Mouse (Mus musculus): ENCODE data around the gene Six2. TPM values are rescaled to one million over a fixed set of nuclear protein-coding genes. Genes with fewer than 3 reads are reported as not detected.

The Six2 gene
- polyA plus RNA-seq, 1 experiment from 2014 or later, result 10.9 TPM

DNA sequence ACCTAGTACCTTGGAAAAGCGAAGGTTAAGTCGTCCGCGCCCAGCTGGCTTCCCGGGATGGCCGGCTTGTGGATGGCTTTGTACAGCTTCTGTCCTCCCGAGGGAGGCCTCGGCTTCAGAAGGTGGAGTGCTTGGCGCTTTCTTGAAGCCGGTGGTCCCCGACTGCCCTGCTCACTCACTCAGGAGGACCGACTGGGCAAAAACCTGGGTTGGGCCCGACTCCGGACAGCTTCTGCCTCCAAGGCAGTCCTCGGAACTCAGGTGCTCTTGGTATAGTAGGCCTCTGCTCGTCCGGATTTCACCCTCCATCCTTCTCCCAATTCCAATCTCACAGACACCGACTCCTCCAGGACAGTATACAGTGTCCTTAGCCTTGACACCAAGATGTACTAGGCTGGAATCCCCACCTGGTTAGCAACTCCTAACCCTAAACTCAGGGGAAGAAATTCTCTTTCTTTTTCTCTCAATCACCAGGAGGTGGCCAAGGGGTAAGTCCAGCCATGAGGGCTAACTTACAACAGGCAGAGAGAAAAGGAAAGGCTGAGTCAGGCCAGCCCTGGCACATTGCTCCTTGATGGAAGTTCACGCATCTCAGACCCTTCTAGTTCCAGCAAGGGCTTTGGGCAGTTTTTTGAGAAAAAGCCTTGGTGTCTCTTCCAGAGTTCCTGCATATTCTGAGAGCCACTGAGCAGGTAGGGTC is 7.1 kb downstream of the Six2 start:
- Histone ChIP-seq H3K27me3 (ENCODE audit: poor library complexity, severe bottlenecking) (peaks cover 98% of the 10 kb centered on the region), H3K4me1 (peaks cover 46% of the 10 kb centered on the region), H3K4me3 (peak overlapping the region; percentile 41; the same call in 1 of the 2 replicates), H3K9me3 (no peaks in the 10 kb centered on the region), H3K36me3 (replicated peaks) (peaks cover 5% of the 10 kb centered on the region; the same call in 1 of the 2 replicates), H3K27ac (0 out of 2 replicates have a peak overlapping the region, but pooled peaks have one; percentile 52)
- peak; percentile 45 for DNase-seq (ENCODE audit: extremely low spot score, low spot score)
- 2% methylated on average over 19 of the region's 19 CpGs for WGBS

DNA sequence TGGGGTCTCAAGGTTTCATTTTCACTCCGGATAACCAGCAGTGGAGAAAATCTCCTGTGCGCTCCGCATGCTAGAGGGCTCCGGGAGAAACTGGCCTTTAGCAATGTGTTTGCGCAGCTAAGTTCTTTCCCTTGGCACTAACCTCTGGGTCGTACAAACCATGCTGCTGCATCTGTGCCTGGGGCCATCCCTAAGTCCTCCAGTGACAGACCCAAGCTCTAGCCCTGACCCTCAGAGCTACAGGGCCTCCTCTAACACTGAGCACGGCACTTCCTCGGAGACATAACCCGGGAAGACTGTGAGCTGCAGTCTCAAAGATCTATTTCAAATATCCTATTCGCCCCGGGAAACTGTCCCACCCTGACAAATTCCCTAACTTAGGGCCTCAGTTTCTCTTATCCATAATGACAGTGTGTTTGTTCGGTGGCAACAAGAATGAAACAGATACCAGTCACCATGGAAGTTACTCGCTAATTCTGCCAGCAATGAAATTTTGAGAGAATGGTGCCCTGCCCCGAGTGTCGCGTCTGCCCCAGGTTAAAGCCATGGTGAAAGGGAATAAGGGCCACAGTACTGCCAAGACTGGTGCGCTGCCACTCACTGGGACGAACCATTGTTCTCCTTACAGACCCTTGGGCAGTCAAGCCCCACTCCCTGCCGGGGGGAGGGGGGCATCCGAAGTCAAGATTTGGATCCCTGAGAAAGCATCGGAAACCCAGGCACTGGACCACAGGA is 7.8 kb downstream of the Six2 start:
- H3K27me3 ChIP-seq (ENCODE audit: poor library complexity, severe bottlenecking), result peaks cover 98% of the 10 kb centered on the region
- H3K4me3 ChIP-seq, result peak overlapping the region; percentile 41
- H3K27ac ChIP-seq, result peak overlapping the region; percentile 52; the same call in 1 of the 2 replicates
- 2% methylated on average over 21 of the region's 21 CpGs for WGBS
- H3K9me3 ChIP-seq, result no peaks in the 10 kb centered on the region
- H3K36me3 ChIP-seq (replicated peaks), result peaks cover 5% of the 10 kb centered on the region; the same call in 1 of the 2 replicates
- H3K4me1 ChIP-seq, result peaks cover 41% of the 10 kb centered on the region
- no peak for DNase-seq (ENCODE audit: extremely low spot score, low spot score)

DNA sequence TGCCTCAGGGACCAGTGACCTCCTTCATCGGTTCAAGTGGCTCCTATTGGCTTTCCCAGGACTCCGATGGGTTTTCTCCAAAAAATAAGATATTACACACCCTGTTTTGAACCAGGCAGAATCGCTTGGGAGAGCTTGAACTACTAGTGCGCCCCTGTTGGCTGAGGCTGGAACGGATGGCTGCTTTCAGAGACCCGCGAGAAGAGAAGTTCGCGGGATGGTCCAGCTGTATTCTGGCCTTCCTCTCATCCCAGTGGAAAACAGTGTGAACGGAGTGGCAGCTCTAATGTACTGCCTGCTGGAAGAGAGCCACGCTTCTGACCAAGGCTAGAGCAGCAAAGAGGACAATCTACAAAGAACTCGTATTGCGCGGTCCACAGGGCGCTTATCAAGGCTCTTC is 8.4 kb downstream of the Six2 start:
- WGBS, result 2% methylated on average over 15 of the region's 15 CpGs
- H3K27me3 ChIP-seq (ENCODE audit: poor library complexity, severe bottlenecking), result peaks cover 96% of the 10 kb centered on the region
- peak; percentile 75 for DNase-seq (ENCODE audit: extremely low spot score, low spot score)
- H3K27ac ChIP-seq, result 0 out of 2 replicates have a peak overlapping the region, but pooled peaks have one; percentile 25
- H3K4me3 ChIP-seq, result peak overlapping the region; percentile 41
- H3K9me3 ChIP-seq, result no peaks in the 10 kb centered on the region
- no peaks in the 10 kb centered on the region; the same call in 1 of the 2 replicates for H3K36me3 ChIP-seq (replicated peaks)
- peaks cover 36% of the 10 kb centered on the region for H3K4me1 ChIP-seq

DNA sequence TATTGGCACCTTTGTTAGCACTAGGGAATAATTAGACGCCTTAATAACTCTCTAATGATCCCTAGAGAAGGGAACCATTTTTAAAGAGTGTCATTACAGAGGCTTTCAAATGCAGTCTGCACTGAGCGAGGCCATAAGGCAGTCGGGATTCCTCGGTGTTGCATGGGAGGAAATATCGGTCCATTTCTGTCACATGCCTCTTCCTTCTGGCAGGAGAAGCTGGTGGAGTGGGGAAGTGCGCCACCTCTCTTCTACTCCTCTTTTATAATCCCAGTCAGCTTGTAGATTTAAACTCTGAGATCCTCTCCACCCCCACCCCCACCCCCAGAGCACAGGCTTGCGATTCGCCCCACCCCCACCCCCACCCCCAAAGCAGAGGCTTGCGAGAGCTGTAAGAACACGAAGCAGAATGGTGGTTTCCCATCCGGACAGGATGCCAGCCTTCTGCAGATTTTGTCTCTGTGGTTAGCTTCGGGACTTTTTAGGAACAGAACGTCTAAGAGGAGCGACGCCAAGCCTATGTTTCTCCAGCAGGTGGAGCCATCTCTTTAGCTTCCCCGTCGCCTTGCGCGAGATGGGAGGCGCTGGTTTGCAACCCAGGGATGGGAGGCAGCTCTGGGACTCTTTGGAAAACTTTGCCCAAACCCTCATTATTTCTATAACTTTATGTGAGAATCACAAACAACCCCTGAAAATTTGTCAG is 23.3 kb downstream of the Six2 start:
- DNase-seq (ENCODE audit: extremely low spot score, low spot score), result peak; percentile 70
- Histone ChIP-seq H3K36me3 (replicated peaks) (no peaks in the 10 kb centered on the region), H3K4me3 (peak overlapping the region; percentile 48), H3K9me3 (no peaks in the 10 kb centered on the region), H3K27me3 (ENCODE audit: poor library complexity, severe bottlenecking) (peaks cover 64% of the 10 kb centered on the region), H3K27ac (peak overlapping the region; percentile 60; the same call in 1 of the 2 replicates), H3K4me1 (peaks cover 16% of the 10 kb centered on the region)
- 2% methylated on average over 20 of the region's 20 CpGs for WGBS

DNA sequence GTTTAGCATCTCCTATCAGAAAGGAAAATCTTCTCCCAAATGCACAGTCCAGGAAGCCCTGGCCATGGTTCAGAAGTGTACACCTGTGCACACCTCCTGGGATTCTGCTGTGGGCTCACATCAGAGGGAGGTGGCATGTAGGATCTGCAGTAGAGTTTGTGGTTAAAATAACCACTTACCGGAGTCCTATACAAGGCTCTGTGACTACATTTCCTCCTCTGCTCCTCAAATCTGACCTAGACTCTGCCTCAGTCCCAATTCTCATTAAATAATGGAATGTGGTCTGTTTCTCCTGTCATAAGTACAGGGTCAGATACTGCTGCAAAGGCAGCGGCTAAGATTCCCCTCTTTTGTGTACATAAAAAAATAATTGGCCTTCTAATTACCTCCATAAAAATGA is 23.9 kb downstream of the Six2 start:
- DNase-seq (ENCODE audit: extremely low spot score, low spot score), result no peak
- no peak overlapping the region for H3K27ac ChIP-seq
- H3K36me3 ChIP-seq (replicated peaks), result no peaks in the 10 kb centered on the region
- H3K27me3 ChIP-seq (ENCODE audit: poor library complexity, severe bottlenecking), result peaks cover 61% of the 10 kb centered on the region
- H3K9me3 ChIP-seq, result no peaks in the 10 kb centered on the region
- H3K4me3 ChIP-seq, result peak overlapping the region; percentile 48; the same call in 1 of the 2 replicates
- WGBS, result 34% methylated on average over 2 of the region's 2 CpGs
- H3K4me1 ChIP-seq, result peaks cover 16% of the 10 kb centered on the region

DNA sequence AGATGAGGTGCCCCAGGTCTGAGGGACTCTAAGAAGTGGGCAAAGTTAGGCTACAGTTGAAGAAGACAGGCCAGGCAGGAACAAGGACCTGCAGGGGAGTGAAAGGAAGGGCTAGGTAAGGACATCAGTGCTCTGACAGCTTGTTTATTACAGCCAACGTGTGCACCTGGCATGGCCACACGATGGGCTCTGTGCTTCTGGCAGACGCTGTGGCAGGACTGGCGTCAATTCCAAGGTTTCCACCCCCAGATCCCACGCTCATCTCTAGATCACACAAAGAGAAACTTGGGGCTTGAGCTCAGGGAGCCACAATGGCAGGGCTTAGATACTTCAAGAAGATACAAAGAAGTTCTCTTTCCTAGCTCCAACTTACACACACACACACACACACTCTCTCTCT is 26.6 kb downstream of the Six2 start:
- Histone ChIP-seq H3K27ac (no peak overlapping the region), H3K27me3 (ENCODE audit: poor library complexity, severe bottlenecking) (peaks cover 52% of the 10 kb centered on the region), H3K36me3 (replicated peaks) (no peaks in the 10 kb centered on the region), H3K4me3 (no peak overlapping the region), H3K9me3 (no peaks in the 10 kb centered on the region), H3K4me1 (peaks cover 16% of the 10 kb centered on the region)
- DNase-seq (ENCODE audit: extremely low spot score, low spot score), result no peak
- whole genome bisulfite sequencing, result 79% methylated on average over 5 of the region's 5 CpGs

DNA sequence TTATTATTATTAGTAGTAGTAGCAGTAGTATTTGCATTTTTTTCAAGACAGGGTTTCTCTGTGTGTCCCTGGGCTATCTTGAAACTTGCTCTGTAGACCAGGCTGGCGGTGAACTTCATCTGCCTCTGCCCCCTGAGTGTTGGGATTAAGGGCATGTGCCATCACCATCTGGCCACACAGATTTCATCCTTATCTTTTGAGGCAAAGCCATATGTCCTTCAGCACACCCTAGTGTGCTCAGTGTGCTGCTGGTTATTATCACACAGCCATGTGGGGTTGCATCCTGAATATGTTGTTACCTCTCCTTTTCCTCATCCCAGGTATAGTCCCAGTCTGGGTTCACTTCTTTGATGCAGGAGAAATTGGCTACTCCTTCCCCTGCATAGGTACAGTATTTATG is 28.1 kb downstream of the Six2 start:
- DNase-seq (ENCODE audit: extremely low spot score, low spot score), result no peak
- H3K27ac ChIP-seq, result no peak overlapping the region
- H3K9me3 ChIP-seq, result no peaks in the 10 kb centered on the region
- WGBS, result 91% methylated on average over 1 of the region's 1 CpGs
- H3K4me1 ChIP-seq, result peaks cover 9% of the 10 kb centered on the region
- H3K36me3 ChIP-seq (replicated peaks), result no peaks in the 10 kb centered on the region
- H3K27me3 ChIP-seq (ENCODE audit: poor library complexity, severe bottlenecking), result peaks cover 38% of the 10 kb centered on the region
- no peak overlapping the region for H3K4me3 ChIP-seq

DNA sequence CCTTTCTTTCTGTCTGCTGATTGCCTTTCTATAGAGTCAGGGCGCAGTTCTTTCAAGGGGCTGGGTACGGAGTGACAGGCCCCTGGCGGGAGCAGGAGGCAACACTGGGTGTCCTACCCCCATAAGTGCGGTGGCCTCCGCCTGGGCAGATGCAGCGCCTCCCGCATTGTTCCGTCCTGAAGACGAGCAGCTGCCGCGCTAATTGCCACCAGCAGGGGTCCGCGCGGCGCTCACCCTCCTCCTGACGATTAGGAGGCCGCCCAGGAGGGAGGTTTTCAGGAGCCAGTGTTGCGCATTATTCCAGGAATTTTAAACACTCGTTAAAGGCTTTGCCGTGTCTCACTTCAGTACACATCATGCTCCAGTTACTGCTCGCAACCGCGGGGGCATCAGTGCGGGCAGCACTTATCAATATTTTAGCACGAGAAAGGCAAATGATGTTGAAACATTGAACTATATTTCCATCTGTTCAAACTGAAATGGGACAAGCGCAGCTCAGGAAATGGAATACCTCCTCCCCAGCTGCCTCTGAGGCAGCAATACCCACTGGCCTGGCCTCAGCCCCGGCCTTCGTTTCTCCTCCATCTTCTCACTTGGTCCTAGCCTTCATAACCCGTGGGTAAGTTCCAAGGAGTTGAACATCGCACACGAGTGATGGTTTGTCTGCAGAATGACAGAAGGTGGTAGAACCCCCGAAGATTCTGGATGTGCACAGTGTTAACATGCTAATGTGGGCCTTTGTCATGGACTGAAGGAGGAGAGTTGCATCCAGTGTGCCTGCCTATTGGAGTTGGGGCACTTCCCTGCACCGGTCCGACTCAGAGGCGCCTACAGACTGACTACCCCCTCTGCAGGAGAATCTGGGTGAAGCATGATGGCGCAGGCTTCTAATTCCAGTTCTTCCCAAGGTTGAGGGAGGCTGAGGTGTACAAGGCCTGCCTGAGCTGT is 42.1 kb downstream of the Six2 start:
- Histone ChIP-seq H3K36me3 (replicated peaks) (no peaks in the 10 kb centered on the region), H3K27ac (peak overlapping the region; percentile 75), H3K4me3 (peak overlapping the region; percentile 52), H3K9me3 (peaks cover 4% of the 10 kb centered on the region; the same call in 1 of the 2 replicates), H3K4me1 (peaks cover 29% of the 10 kb centered on the region), H3K27me3 (ENCODE audit: poor library complexity, severe bottlenecking) (peaks cover 92% of the 10 kb centered on the region)
- under 1% methylated on average over 36 of the region's 36 CpGs for WGBS
- peak; percentile 74 for DNase-seq (ENCODE audit: extremely low spot score, low spot score)

DNA sequence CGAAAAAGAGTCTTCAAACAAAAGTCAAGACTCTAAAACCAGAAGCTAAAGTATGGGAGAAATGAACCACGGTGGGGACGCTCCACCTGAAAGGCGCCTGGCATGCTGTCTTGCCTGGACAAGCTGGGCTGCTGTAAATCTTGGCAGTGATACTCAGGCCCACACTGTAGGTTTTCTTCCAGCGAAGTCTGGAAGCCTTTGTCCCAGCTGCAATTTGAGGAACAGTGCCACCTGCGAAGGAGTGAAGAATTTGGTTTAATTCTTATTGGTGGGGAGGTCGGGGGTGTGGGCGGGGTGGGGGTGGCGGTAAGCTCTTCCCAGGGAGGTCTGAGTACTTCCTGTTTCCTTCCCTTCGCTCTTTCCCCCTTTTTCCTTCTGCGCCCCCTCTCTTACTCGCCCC is 42.8 kb downstream of the Six2 start:
- peaks cover 93% of the 10 kb centered on the region for H3K27me3 ChIP-seq (ENCODE audit: poor library complexity, severe bottlenecking)
- peak overlapping the region; percentile 52 for H3K4me3 ChIP-seq
- H3K4me1 ChIP-seq, result peaks cover 29% of the 10 kb centered on the region
- DNase-seq (ENCODE audit: extremely low spot score, low spot score), result no peak
- H3K36me3 ChIP-seq (replicated peaks), result no peaks in the 10 kb centered on the region
- peak overlapping the region; percentile 75 for H3K27ac ChIP-seq
- peaks cover 4% of the 10 kb centered on the region; the same call in 1 of the 2 replicates for H3K9me3 ChIP-seq
- 8% methylated on average over 9 of the region's 12 CpGs for WGBS

DNA sequence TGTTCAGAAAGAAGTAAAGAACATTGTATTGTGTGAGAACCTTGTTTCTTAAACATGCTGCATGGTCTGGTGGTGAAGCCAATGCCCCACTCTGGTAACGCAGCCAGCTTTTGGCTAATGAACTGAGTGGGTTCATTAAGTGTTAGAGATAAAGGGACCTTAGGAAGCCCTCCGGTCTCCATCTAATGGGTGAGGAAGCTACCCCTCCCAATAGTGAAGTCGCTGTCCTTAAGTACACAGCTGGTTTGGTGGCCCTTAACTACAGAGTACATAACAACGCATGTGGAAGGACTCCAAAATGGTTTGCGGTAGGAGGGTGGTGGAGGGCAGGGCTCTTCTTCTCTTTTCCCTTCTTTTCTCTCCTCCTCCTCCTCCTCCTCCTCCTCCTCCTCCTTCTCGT is 50.2 kb downstream of the Six2 start:
- 76% methylated on average over 6 of the region's 6 CpGs for WGBS
- DNase-seq (ENCODE audit: extremely low spot score, low spot score), result no peak
- Histone ChIP-seq H3K27ac (no peak overlapping the region), H3K9me3 (no peaks in the 10 kb centered on the region), H3K36me3 (replicated peaks) (no peaks in the 10 kb centered on the region), H3K4me1 (peaks cover 9% of the 10 kb centered on the region; the same call in 1 of the 2 replicates), H3K4me3 (no peak overlapping the region), H3K27me3 (ENCODE audit: poor library complexity, severe bottlenecking) (peaks cover 64% of the 10 kb centered on the region)

Data from forebrain, embryonic 10.5 days (tissue).